Mouse (Mus musculus) MEL (cell line): ENCODE results near the gene Lgi4. TPM values are rescaled to one million over a fixed set of nuclear protein-coding genes. Genes with fewer than 3 reads are reported as not detected.
A peak's percentile ranks its signal among the peaks of the same experiment; 100 is the strongest.

Experiments used
- DNase-seq: peaks from one replicate; pipeline ENCODE4 v3.0.0; 2011; ENCODE audit warnings: low read depth, low spot score
- H3K27ac ChIP-seq: 2 replicates; pipeline ENCODE4 v1.5.1; 2012; ENCODE audit warnings: low read depth, mild to moderate bottlenecking, control low read depth, low read length, moderate library complexity; ENCODE audit not compliant: control insufficient read depth
- H3K27me3 ChIP-seq, 2 experiments: fragments of 150-350 bp in 1 of 2; sonication (generic) in 1 of 2; 2 replicates each; pipeline ENCODE4 v1.6.1; 2012; ENCODE audit warnings: low read length in 2 of 2, mild to moderate bottlenecking in 2 of 2, improper control_type of control experiment in 1 of 2, moderate library complexity in 1 of 2; ENCODE audit not compliant: insufficient read depth in 2 of 2, control insufficient read depth in 1 of 2
- H3K36me3 ChIP-seq, 2 experiments: 2 replicates each; pipeline ENCODE4 v1.6.1; 2012 to 2014; ENCODE audit warnings: low read length in 2 of 2, improper control_type of control experiment in 1 of 2, inconsistent platforms in 1 of 2, mild to moderate bottlenecking in 1 of 2; ENCODE audit not compliant: insufficient read depth in 2 of 2, control insufficient read depth in 1 of 2
- H3K4me1 ChIP-seq, 2 experiments: fragments of 150-350 bp in 1 of 2; sonication (generic) in 1 of 2; 2 replicates each; pipeline ENCODE4 v1.6.1; 2012; ENCODE audit warnings: low read length in 2 of 2, improper control_type of control experiment in 1 of 2, mild to moderate bottlenecking in 1 of 2; ENCODE audit not compliant: insufficient read depth in 2 of 2, control insufficient read depth in 1 of 2
- H3K4me3 ChIP-seq, 2 experiments: fragments of 150-350 bp in 1 of 2; sonication (generic) in 1 of 2; 2 replicates each; pipeline ENCODE4 v1.5.1; 2012; ENCODE audit warnings: low read depth in 2 of 2, low read length in 2 of 2, mild to moderate bottlenecking in 2 of 2, moderate library complexity in 2 of 2, control low read depth in 1 of 2, improper control_type of control experiment in 1 of 2; ENCODE audit not compliant: control insufficient read depth in 1 of 2, insufficient read depth in 1 of 2
- H3K79me2 ChIP-seq: 2 replicates; pipeline ENCODE4 v1.6.1; 2012; ENCODE audit warnings: mild to moderate bottlenecking, low read length, moderate library complexity; ENCODE audit not compliant: control insufficient read depth, poor library complexity, insufficient read depth
- H3K9ac ChIP-seq: 2 replicates; pipeline ENCODE4 v1.6.1; 2012; ENCODE audit warnings: low read depth, mild to moderate bottlenecking, control low read depth, low read length, moderate library complexity; ENCODE audit not compliant: control insufficient read depth, poor library complexity, severe bottlenecking
- H3K9me3 ChIP-seq: fragments of 150-350 bp; sonication (generic); replicated peaks from 2 replicates; pipeline ENCODE4 v1.6.1; 2012; ENCODE audit warnings: mild to moderate bottlenecking, low read length, improper control_type of control experiment, moderate library complexity; ENCODE audit not compliant: insufficient read depth
- E2F4 ChIP-seq: IDR thresholded peaks from 2 replicates; pipeline ENCODE4 v1.6.1; 2011; ENCODE audit warnings: low read depth, low read length, improper control_type of control experiment, borderline replicate concordance
- ELF1 ChIP-seq: IDR thresholded peaks from 2 replicates; pipeline ENCODE4 v1.6.1; 2014; ENCODE audit warnings: low read depth, mild to moderate bottlenecking, inconsistent platforms, low read length, improper control_type of control experiment, moderate library complexity
- ETS1 ChIP-seq: IDR thresholded peaks from 2 replicates; pipeline ENCODE4 v1.6.1; 2012; ENCODE audit warnings: low read depth, mild to moderate bottlenecking, inconsistent platforms, low read length, improper control_type of control experiment, moderate library complexity
- GABPA ChIP-seq: IDR thresholded peaks from 2 replicates; pipeline ENCODE4 v1.6.1; 2012; ENCODE audit warnings: low read depth, mild to moderate bottlenecking, inconsistent platforms, low read length, improper control_type of control experiment, moderate library complexity
- HCFC1 ChIP-seq: IDR thresholded peaks from 2 replicates; pipeline ENCODE4 v1.6.1; 2012; ENCODE audit warnings: low read depth, mild to moderate bottlenecking, inconsistent platforms, low read length, improper control_type of control experiment, moderate library complexity
- MAX ChIP-seq: IDR thresholded peaks from 2 replicates; pipeline ENCODE4 v1.6.1; 2011; ENCODE audit warnings: low read length, improper control_type of control experiment
- MXI1 ChIP-seq: IDR thresholded peaks from 2 replicates; pipeline ENCODE4 v1.6.1; 2011; ENCODE audit warnings: mild to moderate bottlenecking, low read depth, low read length, improper control_type of control experiment
- MYB ChIP-seq: IDR thresholded peaks from 2 replicates; pipeline ENCODE4 v1.6.1; 2011; ENCODE audit warnings: mild to moderate bottlenecking, low read depth, low read length, improper control_type of control experiment
- MYC ChIP-seq: IDR thresholded peaks from 2 replicates; pipeline ENCODE4 v1.6.1; 2011; ENCODE audit warnings: low read depth, mild to moderate bottlenecking, low read length, improper control_type of control experiment, moderate library complexity
- NELFE ChIP-seq: IDR thresholded peaks from 2 replicates; pipeline ENCODE4 v1.6.1; 2011; ENCODE audit warnings: low read depth, low read length, improper control_type of control experiment
- POLR2AphosphoS5 ChIP-seq: IDR thresholded peaks from 2 replicates; pipeline ENCODE4 v1.6.1; 2012; ENCODE audit warnings: low read depth, borderline replicate concordance, mild to moderate bottlenecking, inconsistent platforms, low read length, moderate library complexity, mixed read lengths
- RAD21 ChIP-seq: IDR thresholded peaks from 2 replicates; pipeline ENCODE4 v1.6.1; 2011; ENCODE audit warnings: mild to moderate bottlenecking, low read depth, low read length, improper control_type of control experiment
- SIN3A ChIP-seq: IDR thresholded peaks from 2 replicates; pipeline ENCODE4 v1.6.1; 2012; ENCODE audit warnings: low read length, improper control_type of control experiment, inconsistent platforms
- TAL1 ChIP-seq: IDR thresholded peaks from 2 replicates; pipeline ENCODE4 v1.6.1; 2012; ENCODE audit warnings: mild to moderate bottlenecking, inconsistent platforms, low read length, moderate library complexity, mixed read lengths
- USF1 ChIP-seq: IDR thresholded peaks from 2 replicates; pipeline ENCODE4 v1.6.1; 2014; ENCODE audit warnings: low read depth, mild to moderate bottlenecking, inconsistent platforms, low read length, improper control_type of control experiment, moderate library complexity
- USF2 ChIP-seq, 2 experiments: IDR thresholded peaks; 2 replicates each; pipeline ENCODE4 v1.6.1; 2011 to 2012; ENCODE audit warnings: improper control_type of control experiment in 2 of 2, low read length in 2 of 2, borderline replicate concordance in 1 of 2, inconsistent platforms in 1 of 2, low read depth in 1 of 2, mild to moderate bottlenecking in 1 of 2; ENCODE audit not compliant: insufficient read depth in 1 of 2
- ZKSCAN1 ChIP-seq: IDR thresholded peaks from 2 replicates; pipeline ENCODE4 v1.6.1; 2012; ENCODE audit warnings: low read depth, mild to moderate bottlenecking, inconsistent platforms, low read length, improper control_type of control experiment, moderate library complexity
- ZNF384 ChIP-seq: IDR thresholded peaks from 2 replicates; pipeline ENCODE4 v1.6.1; 2012; ENCODE audit warnings: low read depth, mild to moderate bottlenecking, inconsistent platforms, low read length, improper control_type of control experiment
- polyA plus RNA-seq, 2 experiments: library from polyadenylated mRNA; stranded (reverse) in 1 of 2; unstranded in 1 of 2; fragments of >175 nt in 1 of 2; fragments of >200 nt in 1 of 2; gene quantifications; 2 replicates each; pipeline versions ENCODE4 v1.2.1 to v1.2.4; 2012; ENCODE audit warnings: low replicate concordance in 2 of 2, low read depth in 1 of 2; ENCODE audit not compliant: insufficient read length in 2 of 2, insufficient read depth in 1 of 2, missing spikeins in 1 of 2
- total RNA-seq: library from RNA; depleted of rRNA; stranded (reverse); fragments of 300-350 nt; gene quantifications from 2 replicates; pipeline ENCODE4 v1.2.3, GENCODE M21; 2012

Lgi4 gene
- total and polyA plus RNA-seq, 3 experiments: not detected

GRCm38 (mm10) chr7:31041662-31042315, 17.4 kb upstream of the Lgi4 start:
- no peaks in the 10 kb centered on the region for H3K9me3 ChIP-seq
- H3K27ac ChIP-seq: no peak overlapping the region
- no peaks in the 10 kb centered on the region for H3K27me3 ChIP-seq
- H3K9ac ChIP-seq: peak overlapping the region; percentile 28
- peaks cover 0 to 10% of the 10 kb centered on the region in 2 experiments; a peak in 2 of 4 replicates for H3K36me3 ChIP-seq
- H3K79me2 ChIP-seq: no peaks in the 10 kb centered on the region; the same call in 1 of the 2 replicates
- peaks cover 2 to 24% of the 10 kb centered on the region in 2 experiments for H3K4me1 ChIP-seq
- no peak for TF ChIP-seq HCFC1
- 0 out of 2 replicates have a peak, but pooled peaks have one; percentile 34 for TF ChIP-seq MXI1
- TF ChIP-seq SIN3A: peak; percentile 30; the same call in 1 of the 2 replicates
- peak overlapping the region; percentile 32 to 35; a peak in 3 of 4 replicates for H3K4me3 ChIP-seq
- DNase-seq: peak; percentile 53

GRCm38 (mm10) chr7:31042431-31042910, 16.7 kb upstream of the Lgi4 start, which contains the start of gene Fxyd5:
Fxyd5 (minus strand) TSS chr7:31042481.
- Histone ChIP-seq H3K79me2 (no peaks in the 10 kb centered on the region), H3K27me3 (no peaks in the 10 kb centered on the region), H3K9ac (peak within 1 kb of the TSS; percentile 28), H3K4me3 (peak within 1 kb of the TSS; percentile 32 to 35; a peak in 3 of 4 replicates), H3K9me3 (no peaks in the 10 kb centered on the region), H3K4me1 (peaks cover 2 to 23% of the 10 kb centered on the region in 2 experiments)
- no peak for DNase-seq
- TF ChIP-seq TAL1 (no peak), SIN3A (no peak), ETS1 (no peak), RAD21 (no peak), USF1 (no peak), HCFC1 (no peak), GABPA (no peak)
- TF ChIP-seq, all 39 proteins: peak for 0
- Histone ChIP-seq H3K36me3 (peaks cover 0 to 10% of the 10 kb centered on the region in 2 experiments; a peak in 2 of 4 replicates), H3K27ac (no peak within 1 kb of the TSS)

GRCm38 (mm10) chr7:31049135-31049845, 9.9 kb upstream of the Lgi4 start:
- Histone ChIP-seq H3K9me3 (no peaks in the 10 kb centered on the region), H3K4me3 (no peak overlapping the region), H3K9ac (no peak overlapping the region), H3K27me3 (no peaks in the 10 kb centered on the region; a peak in 1 of 4 replicates), H3K79me2 (no peaks in the 10 kb centered on the region), H3K36me3 (no peaks in the 10 kb centered on the region), H3K4me1 (no peaks in the 10 kb centered on the region; a peak in 1 of 4 replicates), H3K27ac (no peak overlapping the region)
- no peak for DNase-seq
- no peak for TF ChIP-seq MYC
- no peak for TF ChIP-seq ZKSCAN1
- no peak for TF ChIP-seq RAD21
- TF ChIP-seq NELFE: no peak
- TF ChIP-seq USF1: no peak
- TF ChIP-seq POLR2AphosphoS5: no peak
- no peak for TF ChIP-seq MAX
- TF ChIP-seq ELF1: no peak
- no peak for TF ChIP-seq ZNF384
- TF ChIP-seq MYB: no peak
- TF ChIP-seq E2F4: no peak
- TF ChIP-seq USF2 (IDR thresholded peaks at IDR 0.05; ENCODE audit: borderline replicate concordance in 1 of 2, insufficient read depth in 1 of 2, low read depth in 1 of 2, low read length in 2 of 2): no peak
